Mouse (Mus musculus) embryonic facial prominence, embryonic 15.5 days (tissue): ENCODE data around the gene Hist1h3d. TPM values are rescaled to one million over a fixed set of nuclear protein-coding genes. Genes with fewer than 3 reads are reported as not detected.
A peak's percentile ranks its signal among the peaks of the same experiment; 100 is the strongest.
"Not testable (repeated sequence)": the region's sequence is repeated elsewhere in the genome, so short reads cannot be mapped to it uniquely, and the experiment has no call there.

Source experiments
- ATAC-seq: fragments of 200-750 bp; cut with Nextera tagmentation; 2 replicates; pipeline ENCODE4 v1.8.0; 2017; ENCODE audit warnings: low read depth, moderate TSS enrichment; ENCODE audit not compliant: insufficient number of reproducible peaks, low FRiP score, low TSS enrichment
- H3K27ac ChIP-seq: fragments of 300-500 bp; sonication (generic); replicated peaks from 2 replicates; pipeline ENCODE4 v1.5.1; 2015; ENCODE audit warnings: mild to moderate bottlenecking, inconsistent platforms
- H3K27me3 ChIP-seq: fragments of 300-500 bp; sonication (generic); 2 replicates; pipeline ENCODE4 v1.6.1; 2015; ENCODE audit warnings: inconsistent platforms
- H3K36me3 ChIP-seq: fragments of 300-500 bp; sonication (generic); 2 replicates; pipeline ENCODE4 v1.6.1; 2015; ENCODE audit warnings: mild to moderate bottlenecking, inconsistent platforms
- H3K4me1 ChIP-seq: fragments of 300-500 bp; sonication (generic); 2 replicates; pipeline ENCODE4 v1.6.1; 2015; ENCODE audit warnings: inconsistent platforms
- H3K4me2 ChIP-seq: fragments of 300-500 bp; sonication (generic); replicated peaks from 2 replicates; pipeline ENCODE4 v1.6.1; 2015; ENCODE audit warnings: mild to moderate bottlenecking, inconsistent platforms
- H3K4me3 ChIP-seq: fragments of 300-500 bp; sonication (generic); replicated peaks from 2 replicates; pipeline ENCODE4 v1.5.1; 2015; ENCODE audit warnings: mild to moderate bottlenecking, inconsistent platforms
- H3K9ac ChIP-seq: fragments of 300-500 bp; sonication (generic); 2 replicates; pipeline ENCODE4 v1.6.1; 2015; ENCODE audit warnings: inconsistent platforms
- H3K9me3 ChIP-seq: fragments of 300-500 bp; sonication (generic); replicated peaks from 2 replicates; pipeline ENCODE4 v1.6.1; 2016; ENCODE audit warnings: inconsistent platforms
- WGBS: fragments of 180-500 bp; shearing (Covaris S2); methylation state at CpG from one replicate; pipeline ENCODE4 v1.1.7; 2015; 5-methylcytosine and 5-hydroxymethylcytosine counted together
- polyA plus RNA-seq: library from polyadenylated mRNA; unstranded; fragments of >200 nt; fragmentation: Nextera tagmentation; extraction: Ambion mirVana; gene quantifications from 2 replicates; pipeline ENCODE4 v1.2.1, GENCODE M21; 2015

Gene Hist1h3d
- polyA plus RNA-seq, 1 experiment from 2014 or later: 5.0 TPM

GRCm38 (mm10) chr13:23572218-23573033 is 3.1 kb upstream of the Hist1h3d start:
- ATAC-seq: no peak
- H3K4me2 ChIP-seq: peak overlapping the region; percentile 59
- no peaks in the 10 kb centered on the region for H3K36me3 ChIP-seq
- H3K27ac ChIP-seq: peak overlapping the region; percentile 96; the same call in 1 of the 2 replicates
- peaks cover 29% of the 10 kb centered on the region for H3K4me1 ChIP-seq
- H3K9me3 ChIP-seq: no peaks in the 10 kb centered on the region
- H3K4me3 ChIP-seq: peak overlapping the region; percentile 49
- no peaks in the 10 kb centered on the region for H3K27me3 ChIP-seq
- 26% methylated on average over 2 of the region's 2 CpGs for WGBS
- peak overlapping the region; percentile 47 for H3K9ac ChIP-seq

GRCm38 (mm10) chr13:23573034-23573897 is 2.3 kb upstream of the Hist1h3d start:
- peak overlapping the region; percentile 59 for H3K4me2 ChIP-seq
- H3K36me3 ChIP-seq, H3K27me3 ChIP-seq, H3K9me3 ChIP-seq, ATAC-seq: not testable (repeated sequence)
- H3K9ac ChIP-seq: peak overlapping the region; percentile 40
- WGBS: 6% methylated on average over 19 of the region's 20 CpGs
- peaks cover 29% of the 10 kb centered on the region for H3K4me1 ChIP-seq
- peak overlapping the region; percentile 49 for H3K4me3 ChIP-seq
- peak overlapping the region; percentile 96 for H3K27ac ChIP-seq

GRCm38 (mm10) chr13:23573898-23574524 is 1.6 kb upstream of the Hist1h3d start, which contains the start of the genes Hist1h2bf and Hist1h2ad:
Gene Hist1h2bf (minus strand): TSS chr13:23574196.
Gene Hist1h2ad (plus strand): TSS chr13:23574381.
- H3K9ac ChIP-seq: peak within 1 kb of the TSS; percentile 40
- not testable (repeated sequence) for H3K27me3 ChIP-seq
- under 1% methylated on average over 42 of the region's 42 CpGs for WGBS

GRCm38 (mm10) chr13:23574546-23575170 is 905 bp upstream of the Hist1h3d start:
- not testable (repeated sequence) for H3K36me3 ChIP-seq, H3K9me3 ChIP-seq, ATAC-seq, H3K27me3 ChIP-seq, H3K9ac ChIP-seq
- Histone ChIP-seq H3K4me2 (peak overlapping the region; percentile 67), H3K4me1 (peaks cover 29% of the 10 kb centered on the region), H3K4me3 (peak overlapping the region; percentile 49), H3K27ac (peak overlapping the region; percentile 96)
- 0% methylated on average over 5 of the region's 39 CpGs for WGBS

More at GRCm38 (mm10) chr13:23573898-23574524, 1.6 kb upstream of the Hist1h3d start, which contains the start of the genes Hist1h2bf and Hist1h2ad:
- not testable (repeated sequence) for H3K9me3 ChIP-seq, H3K36me3 ChIP-seq
- peak within 1 kb of the TSS; percentile 49 for H3K4me3 ChIP-seq
- peak within 1 kb of the TSS; percentile 96 for H3K27ac ChIP-seq
- H3K4me1 ChIP-seq: peaks cover 29% of the 10 kb centered on the region
- peak; percentile 90 for ATAC-seq
- H3K4me2 ChIP-seq: peak within 1 kb of the TSS; percentile 67

GRCm38 (mm10) chr13:23575864-23576313 is 326 bp downstream of the Hist1h3d start:
- Histone ChIP-seq H3K9ac (peak overlapping the region; percentile 44; the same call in 1 of the 2 replicates), H3K4me3 (peak overlapping the region; percentile 46), H3K27ac (peak overlapping the region; percentile 84), H3K4me1 (peaks cover 28% of the 10 kb centered on the region), H3K4me2 (peak overlapping the region; percentile 67)
- ATAC-seq, H3K36me3 ChIP-seq, H3K27me3 ChIP-seq, H3K9me3 ChIP-seq: not testable (repeated sequence)
- under 1% methylated on average over 11 of the region's 40 CpGs for whole genome bisulfite sequencing

GRCm38 (mm10) chr13:23576351-23576881 is 853 bp downstream of the Hist1h3d start:
- H3K36me3 ChIP-seq: no peaks in the 10 kb centered on the region
- peak overlapping the region; percentile 12; the same call in 1 of the 2 replicates for H3K9ac ChIP-seq
- H3K27ac ChIP-seq: peak overlapping the region; percentile 84
- no peaks in the 10 kb centered on the region for H3K9me3 ChIP-seq
- no peaks in the 10 kb centered on the region for H3K27me3 ChIP-seq
- WGBS: 3% methylated on average over 7 of the region's 7 CpGs
- H3K4me2 ChIP-seq: peak overlapping the region; percentile 67
- H3K4me1 ChIP-seq: peaks cover 30% of the 10 kb centered on the region
- peak overlapping the region; percentile 46 for H3K4me3 ChIP-seq
- ATAC-seq: no peak

GRCm38 (mm10) chr13:23576906-23577639 is 1.5 kb downstream of the Hist1h3d start:
- H3K4me3 ChIP-seq: peak overlapping the region; percentile 46
- no peaks in the 10 kb centered on the region for H3K27me3 ChIP-seq
- no peak for ATAC-seq
- WGBS: 32% methylated on average over 6 of the region's 6 CpGs
- H3K36me3 ChIP-seq: no peaks in the 10 kb centered on the region
- H3K9me3 ChIP-seq: no peaks in the 10 kb centered on the region
- H3K27ac ChIP-seq: peak overlapping the region; percentile 84
- H3K4me1 ChIP-seq: peaks cover 32% of the 10 kb centered on the region
- H3K9ac ChIP-seq: no peak overlapping the region
- peak overlapping the region; percentile 67 for H3K4me2 ChIP-seq

- Histone ChIP-seq H3K4me2 (no peak overlapping the region), H3K9ac (no peak overlapping the region), H3K4me3 (no peak overlapping the region), H3K9me3 (no peaks in the 10 kb centered on the region), H3K36me3 (no peaks in the 10 kb centered on the region), H3K4me1 (peaks cover 33% of the 10 kb centered on the region), H3K27ac (no peak overlapping the region), H3K27me3 (no peaks in the 10 kb centered on the region)
- 80% methylated on average over 1 of the region's 1 CpGs for WGBS
- no peak for ATAC-seq
These were observed 2.3 kb downstream of the Hist1h3d start for GRCm38 (mm10) chr13:23577835-23578234.

- H3K27me3 ChIP-seq: no peaks in the 10 kb centered on the region
- H3K9me3 ChIP-seq: no peaks in the 10 kb centered on the region
- H3K27ac ChIP-seq: peak within 1 kb of the TSS; percentile 97
- peak within 1 kb of the TSS; percentile 31; the same call in 1 of the 2 replicates for H3K9ac ChIP-seq
- H3K36me3 ChIP-seq: no peaks in the 10 kb centered on the region
- under 1% methylated on average over 43 of the region's 43 CpGs for WGBS
- H3K4me2 ChIP-seq: peak within 1 kb of the TSS; percentile 59
- peaks cover 36% of the 10 kb centered on the region for H3K4me1 ChIP-seq
- peak; percentile 90 for ATAC-seq
- H3K4me3 ChIP-seq: peak within 1 kb of the TSS; percentile 53
These were observed 6.0 kb downstream of the Hist1h3d start, which contains the start of gene Hist1h4d for GRCm38 (mm10) chr13:23581408-23582218. Gene Hist1h4d (plus strand): TSS chr13:23581598.
